Mouse (Mus musculus) embryonic fibroblast, embryonic 13.5 days (primary cell): ENCODE results near the gene Fam184a. TPM values are rescaled to one million over a fixed set of nuclear protein-coding genes. Genes with fewer than 3 reads are reported as not detected.

Source experiments
- H3K27ac ChIP-seq: 2 replicates; pipeline ENCODE4 v1.5.1; 2012; ENCODE audit warnings: low read length, control low read depth, inconsistent platforms; ENCODE audit not compliant: insufficient read depth
- H3K4me1 ChIP-seq: 2 replicates; pipeline ENCODE4 v1.6.1; 2011; ENCODE audit warnings: low read length; ENCODE audit not compliant: control insufficient read depth, insufficient read depth
- H3K4me3 ChIP-seq: 2 replicates; pipeline ENCODE4 v1.5.1; 2011; ENCODE audit warnings: mild to moderate bottlenecking, control low read depth, low read length; ENCODE audit not compliant: insufficient read depth
- CTCF ChIP-seq: IDR thresholded peaks from 2 replicates; pipeline ENCODE4 v1.5.1; 2011; ENCODE audit warnings: mild to moderate bottlenecking, control low read depth, low read length, moderate library complexity, borderline replicate concordance; ENCODE audit not compliant: insufficient read depth
- POLR2A ChIP-seq: IDR thresholded peaks from 2 replicates; pipeline ENCODE4 v1.6.1; 2011; ENCODE audit warnings: low read depth, mild to moderate bottlenecking, control low read depth, low read length, moderate library complexity
- polyA plus RNA-seq: library from polyadenylated mRNA; stranded (reverse); fragments of >200 nt; gene quantifications from 2 replicates; pipeline ENCODE4 v1.2.4, GENCODE M21; 2011; ENCODE audit warnings: low read depth; ENCODE audit not compliant: missing spikeins, insufficient read length

Gene Fam184a
- polyA plus RNA-seq, 1 experiment: 3.8 TPM

DNA sequence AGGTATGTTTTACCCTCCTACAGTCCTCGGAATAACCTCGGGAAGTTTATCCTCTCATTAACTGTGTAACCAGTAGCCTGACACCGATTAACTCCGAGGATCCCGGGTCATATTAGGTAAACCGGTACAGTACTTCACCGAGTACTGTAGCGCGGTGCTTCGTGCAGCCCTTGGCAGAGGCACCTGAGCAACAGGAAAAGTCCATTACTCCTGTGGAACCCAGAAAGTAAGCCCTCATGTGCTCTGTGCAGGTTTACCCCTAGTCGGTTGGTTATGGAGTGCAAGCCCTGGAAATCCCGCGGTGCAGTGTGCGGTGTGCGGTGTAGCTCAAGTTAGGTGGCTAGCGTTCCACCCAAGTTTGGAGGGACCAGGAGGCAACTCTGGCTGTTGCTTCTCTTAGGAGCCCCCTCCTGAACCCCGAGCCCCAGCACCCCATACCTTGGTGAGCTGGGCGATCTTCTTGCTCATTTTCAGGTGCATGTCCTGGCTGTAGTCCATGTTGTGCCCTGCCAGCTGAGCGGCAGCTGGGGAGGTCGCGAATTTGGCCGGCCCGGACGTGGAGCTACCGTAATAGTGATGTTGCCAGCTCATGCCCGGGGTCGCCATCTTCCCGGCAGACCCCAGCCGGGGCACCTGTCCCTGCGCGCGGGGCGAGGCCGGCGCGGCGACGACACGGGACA is 508 bp downstream of the Fam184a start:
- TF ChIP-seq CTCF: no peak
- no peak for TF ChIP-seq POLR2A
- H3K27ac ChIP-seq: no peak overlapping the region
- peak overlapping the region; percentile 52 for H3K4me3 ChIP-seq
- no peaks in the 10 kb centered on the region for H3K4me1 ChIP-seq

DNA sequence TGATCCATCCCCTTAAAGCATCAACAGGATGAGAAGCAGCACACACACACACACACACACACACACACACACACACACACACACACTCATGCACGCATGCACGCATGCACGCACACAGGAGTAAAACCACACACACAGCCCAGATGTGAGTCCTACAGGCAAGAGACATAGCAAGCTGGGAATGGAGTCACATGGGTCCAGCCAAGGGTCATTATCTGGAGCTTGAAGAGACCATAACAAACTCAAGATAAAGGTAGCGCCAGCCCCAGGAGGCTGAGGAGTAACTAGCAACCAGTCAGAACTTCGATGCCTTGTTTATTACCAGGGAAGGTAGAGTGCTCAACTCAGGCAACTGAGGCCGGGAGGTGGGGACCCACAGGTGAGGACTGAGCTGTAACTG is 4.9 kb downstream of the Fam184a start:
- H3K4me1 ChIP-seq: no peaks in the 10 kb centered on the region
- no peak for TF ChIP-seq POLR2A
- TF ChIP-seq CTCF: no peak
- no peak overlapping the region for H3K27ac ChIP-seq
- no peak overlapping the region for H3K4me3 ChIP-seq

DNA sequence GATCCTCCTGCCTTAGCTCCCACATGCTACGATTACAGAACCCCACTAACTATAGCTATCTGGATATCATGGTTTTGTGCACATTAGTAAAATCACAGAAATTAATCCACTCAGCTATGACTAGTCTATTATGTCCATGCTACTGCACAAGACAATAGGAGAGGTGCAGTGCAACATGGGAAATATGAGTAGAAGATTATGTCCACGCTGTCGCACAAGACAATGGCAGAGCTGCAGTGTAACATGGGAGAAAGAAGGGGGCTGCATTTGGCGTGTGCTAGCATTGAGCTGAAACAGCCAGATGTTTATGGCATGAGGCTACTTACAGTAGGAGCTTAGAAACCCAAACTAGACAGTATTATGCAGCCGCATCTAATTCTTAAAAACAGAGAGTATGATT is 8.0 kb downstream of the Fam184a start:
- TF ChIP-seq POLR2A: no peak
- no peak for TF ChIP-seq CTCF
- Histone ChIP-seq H3K4me1 (no peaks in the 10 kb centered on the region), H3K27ac (no peak overlapping the region), H3K4me3 (no peak overlapping the region)

DNA sequence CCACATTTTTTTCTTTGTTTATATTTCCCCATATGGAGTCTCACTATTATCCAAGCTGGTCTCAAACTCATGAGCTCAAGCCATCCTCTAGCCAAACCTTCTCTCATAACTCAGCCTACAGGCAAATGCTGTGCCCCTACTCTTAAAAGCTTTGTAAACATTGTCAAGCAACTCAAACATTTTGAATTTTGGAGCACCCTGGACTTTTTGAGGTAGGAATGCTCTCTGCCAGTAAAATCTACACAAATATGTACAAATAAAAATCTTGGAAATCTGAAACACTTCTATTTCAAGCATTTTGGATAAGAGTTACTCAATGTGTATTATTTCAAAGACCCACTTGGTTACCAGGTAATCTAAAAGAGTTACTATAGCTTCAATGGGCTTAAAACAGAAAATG is 10.9 kb downstream of the Fam184a start:
- Histone ChIP-seq H3K4me1 (no peaks in the 10 kb centered on the region), H3K27ac (no peak overlapping the region), H3K4me3 (no peak overlapping the region)
- TF ChIP-seq CTCF: no peak
- no peak for TF ChIP-seq POLR2A

DNA sequence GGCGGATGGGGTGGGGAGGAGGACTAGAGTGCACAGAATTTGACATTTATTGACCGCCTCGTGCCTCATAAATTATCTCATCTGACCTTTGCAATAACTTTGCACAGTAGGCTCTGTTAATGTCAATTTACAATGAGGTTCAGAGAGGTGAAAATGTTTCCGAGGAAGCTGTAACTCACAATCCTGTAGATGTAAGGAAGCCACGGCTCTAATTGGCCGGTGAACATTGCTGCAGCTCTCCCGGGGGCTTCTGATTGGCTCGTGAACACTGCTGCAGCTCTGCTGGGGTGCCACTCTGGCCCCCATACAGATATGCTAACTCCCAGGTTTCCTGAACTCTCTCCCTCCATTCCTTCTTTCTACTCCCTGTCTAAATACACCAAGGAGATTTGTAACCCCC is 12.1 kb downstream of the Fam184a start:
- Histone ChIP-seq H3K4me1 (no peaks in the 10 kb centered on the region), H3K27ac (no peak overlapping the region), H3K4me3 (no peak overlapping the region)
- no peak for TF ChIP-seq CTCF
- no peak for TF ChIP-seq POLR2A

DNA sequence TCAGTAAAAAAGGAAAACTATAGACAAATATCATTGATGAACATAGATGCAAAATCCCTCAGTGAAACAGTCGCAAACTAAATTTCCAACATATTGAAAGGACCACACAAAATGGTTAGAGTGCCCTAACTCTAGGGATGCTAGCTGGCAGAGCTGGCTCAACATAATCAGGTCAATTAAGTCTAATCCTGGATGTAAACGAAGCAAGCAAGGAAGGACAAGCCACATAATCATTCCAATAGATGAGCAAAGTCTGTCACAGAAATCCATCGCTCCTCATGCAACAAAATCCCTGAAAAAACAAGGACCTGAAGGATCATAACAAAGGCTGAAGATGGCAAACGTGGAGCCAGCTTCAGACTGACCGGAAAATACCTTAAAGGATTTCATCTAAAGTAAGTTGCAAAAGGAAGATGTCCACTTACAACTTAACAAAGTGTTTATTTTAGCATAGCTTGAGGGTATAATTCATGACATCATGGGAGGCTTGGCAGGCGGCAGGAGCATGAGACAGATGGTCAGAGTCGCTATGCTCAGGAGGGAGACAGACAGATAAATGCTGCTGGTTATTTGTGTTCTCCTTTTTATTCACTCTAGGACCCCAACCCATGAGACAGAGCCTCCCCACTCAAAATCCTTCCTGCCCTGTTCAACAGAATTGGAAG is 15.6 kb downstream of the Fam184a start:
- TF ChIP-seq POLR2A: no peak
- TF ChIP-seq CTCF: no peak
- Histone ChIP-seq H3K4me3 (no peak overlapping the region), H3K27ac (no peak overlapping the region), H3K4me1 (no peaks in the 10 kb centered on the region)

DNA sequence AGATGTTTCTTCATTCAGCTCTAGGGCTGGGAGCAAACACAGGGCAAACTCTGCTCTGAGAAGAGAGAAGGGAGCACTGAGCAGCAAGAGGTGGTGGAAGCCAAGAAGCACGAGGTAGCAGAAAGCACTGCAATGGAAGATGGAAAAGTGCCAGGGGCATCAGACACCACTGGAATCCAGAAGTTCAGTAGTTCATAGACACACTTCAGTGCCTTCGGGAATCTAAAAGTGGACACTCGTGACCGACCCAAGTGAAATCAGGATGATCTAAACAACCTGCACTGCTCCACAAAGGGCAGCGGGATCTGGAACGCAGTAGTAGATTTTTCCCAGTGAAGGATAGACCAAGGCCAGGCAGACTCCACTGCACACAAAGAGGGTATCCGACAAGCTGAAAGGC is 18.6 kb downstream of the Fam184a start:
- no peak for TF ChIP-seq POLR2A
- TF ChIP-seq CTCF: no peak
- Histone ChIP-seq H3K27ac (no peak overlapping the region), H3K4me1 (no peaks in the 10 kb centered on the region), H3K4me3 (no peak overlapping the region)

DNA sequence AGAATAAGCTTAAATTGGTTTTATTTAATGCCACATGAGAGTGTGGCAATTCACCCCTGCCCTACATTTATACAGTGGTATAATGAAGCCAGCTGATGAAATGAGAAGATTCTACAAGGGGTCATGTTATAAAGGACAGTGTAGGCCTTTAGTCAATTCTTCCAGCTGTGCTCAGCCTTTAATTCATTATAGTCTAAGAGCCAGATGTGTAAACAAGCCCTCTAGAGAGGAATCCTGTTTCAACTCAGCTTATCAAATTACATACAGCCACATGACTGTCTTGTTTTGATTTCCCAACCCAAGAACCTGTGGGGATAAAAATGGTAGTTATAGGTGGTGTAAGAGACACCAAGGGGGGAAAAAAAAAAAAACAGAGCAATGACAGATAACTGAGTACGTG is 22.0 kb downstream of the Fam184a start:
- TF ChIP-seq POLR2A: no peak
- no peak for TF ChIP-seq CTCF
- H3K27ac ChIP-seq: no peak overlapping the region
- H3K4me1 ChIP-seq: no peaks in the 10 kb centered on the region
- H3K4me3 ChIP-seq: no peak overlapping the region

DNA sequence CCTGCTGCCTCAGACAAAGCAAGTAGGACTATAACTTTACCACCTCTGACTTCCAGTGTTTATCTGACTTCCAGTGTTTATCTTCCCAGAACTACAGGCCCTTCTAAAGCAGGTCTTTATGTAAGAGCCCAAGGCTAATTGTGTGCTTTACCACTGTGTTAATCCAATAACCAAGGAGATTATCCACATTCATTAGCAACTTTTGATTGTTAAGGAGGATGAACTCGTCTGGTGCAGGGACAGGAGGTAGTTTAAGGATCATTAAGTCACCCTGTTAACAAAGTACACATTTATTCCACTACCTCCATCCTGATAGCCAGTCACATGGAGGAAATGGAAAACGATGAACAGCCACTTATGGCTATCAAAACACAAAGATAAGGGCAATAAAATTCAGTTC is 25.6 kb downstream of the Fam184a start:
- H3K4me1 ChIP-seq: no peaks in the 10 kb centered on the region
- TF ChIP-seq CTCF (no peak), POLR2A (no peak)
- H3K27ac ChIP-seq: no peak overlapping the region
- no peak overlapping the region for H3K4me3 ChIP-seq

DNA sequence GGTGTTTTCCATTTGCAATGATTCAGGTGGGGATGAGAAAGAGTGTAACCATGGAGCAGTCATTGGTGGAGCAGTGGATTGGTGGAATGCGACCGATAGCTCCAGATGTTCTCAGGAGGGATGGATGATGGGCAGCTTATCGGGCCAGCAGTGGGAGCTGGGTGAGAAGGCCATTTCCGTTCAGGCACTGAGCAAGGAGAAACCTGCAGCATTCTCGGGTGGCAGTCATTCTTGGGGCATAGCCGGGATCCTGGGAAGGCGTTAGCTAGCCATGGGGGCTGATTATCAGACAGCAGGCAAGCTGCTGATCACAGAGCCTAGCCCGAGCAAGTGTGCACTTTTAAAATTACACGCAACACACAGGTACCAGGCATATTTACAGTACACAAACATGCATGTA is 46.4 kb downstream of the Fam184a start:
- TF ChIP-seq CTCF (no peak), POLR2A (no peak)
- Histone ChIP-seq H3K4me1 (no peaks in the 10 kb centered on the region), H3K27ac (no peak overlapping the region), H3K4me3 (no peak overlapping the region)
